Comparison of ENCODE assay signal across 30 mouse cellular contexts in genomic region chr4:142658156-142658555, GRCm38 (mm10).
DNase-seq lines count a peak whose midpoint lies in the region; ATAC-seq and TF ChIP-seq lines count a peak whose summit lies in the region.
"Had no signal": no experiment of that assay in that cellular context is flagged by ENCODE, and none has a peak within 500 bp of the region (broad histone marks: within the 10 kb centered on the region; RNA-seq: fewer than 3 reads in every experiment).

No protein-coding gene starts in this region.

- no peak for DNase-seq in frontal cortex, postnatal 14 days (ENCODE audit: low spot score in 2 of 2)
- peak; percentile 64 for DNase-seq in gastrocnemius, adult 2 months
- DNase-seq in gastrocnemius, postnatal 36 days = no peak
- DNase-seq in heart, adult 11 months = peak; percentile 67
- no peak for DNase-seq in heart, postnatal 10 days
- DNase-seq in skeletal muscle tissue, adult 2 months (ENCODE audit: low read depth, low spot score) = peak; percentile 76
- DNase-seq: adrenal gland, postnatal 10 days; adrenal gland, postnatal 36 days; B cell, adult 2 months; cerebellum, adult 11 months; cerebellum, adult 2 months; cerebellum, adult 9-11 months; cerebellum, postnatal 25 days; forebrain, postnatal 0 days; heart, adult 18-20 months; heart, postnatal 14 days; heart, postnatal 4 days; kidney, adult 18-20 months; kidney, adult 9 months had no signal

- intact Hi-C loops in gastrocnemius, adult 2 months (cut with DNase I) = no loop called here
- intact Hi-C loops in gastrocnemius, postnatal 36 days (cut with DNase I) = no loop called here
- intact Hi-C loops in heart, postnatal 10 days (cut with DNase I) = no loop called here

- no peak overlapping the region for H3K4me3 ChIP-seq in gastrocnemius, adult 2 months
- H3K4me3 ChIP-seq: embryonic facial prominence, embryonic 13.5 days; forebrain, embryonic 10.5 days; forebrain, embryonic 13.5 days; heart, embryonic 12.5 days; heart, embryonic 15.5 days had no signal

- ATAC-seq in frontal cortex, adult (ENCODE audit: low TSS enrichment) = peak; percentile 38; the same call in 1 of the 2 replicates
- ATAC-seq: forebrain, embryonic 13.5 days; forebrain, postnatal 0 days; hindbrain, postnatal 0 days; inflammation-experienced regulatory T-cells, adult 6 months; intestine, embryonic 16.5 days; Patski had no signal

- TF ChIP-seq CTCF in gastrocnemius, adult 2 months (IDR thresholded peaks at IDR 0.05) = no peak

- H3K27ac ChIP-seq in gastrocnemius, adult 2 months = peak overlapping the region; percentile 35; the same call in 1 of the 2 replicates
- H3K27ac ChIP-seq: embryonic facial prominence, embryonic 13.5 days; forebrain, embryonic 10.5 days; forebrain, embryonic 13.5 days; heart, embryonic 15.5 days; hindbrain, embryonic 14.5 days; hindbrain, postnatal 0 days had no signal

Comparison
In these comparisons a context has a peak if more than half of its experiments do, and no peak if none do; other contexts are left out.
1. DNase-seq: peak in gastrocnemius, adult 2 months (single experiment), heart, adult 11 months (single experiment) and skeletal muscle tissue, adult 2 months (single experiment); none in frontal cortex, postnatal 14 days (0 of 2), gastrocnemius, postnatal 36 days (0 of 2) and heart, postnatal 10 days (0 of 2).